Mouse (Mus musculus) induced T-regulatory cell, adult 2 months (primary cell): Measurements from ENCODE around the gene Soat2.
"Not testable (repeated sequence)": the region's sequence is repeated elsewhere in the genome, so short reads cannot be mapped to it uniquely, and the experiment has no call there.

Source experiments
- DNase-seq: peaks from one replicate; pipeline ENCODE4 v3.0.0-alpha.2; 2012; ENCODE audit warnings: low read depth

Gene Soat2

DNA sequence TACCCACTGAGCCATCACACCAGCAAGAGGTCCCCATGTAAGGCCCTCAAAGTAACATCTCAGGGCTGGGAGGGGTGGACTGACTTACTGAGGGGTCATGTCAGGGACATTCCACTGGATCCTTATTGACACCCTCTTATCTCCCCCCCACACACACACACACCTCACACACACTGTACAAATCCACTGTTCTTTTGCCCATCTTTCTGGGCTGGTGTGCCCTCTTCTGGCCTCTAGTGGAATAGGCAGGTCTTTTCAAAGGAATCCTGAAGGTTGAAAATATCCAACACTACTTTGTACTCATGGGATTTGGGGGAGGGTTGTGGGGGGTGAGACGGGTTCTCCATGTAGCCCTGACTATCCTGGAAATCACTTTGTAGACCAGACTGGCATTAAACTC is 3.4 kb upstream of the Soat2 start:
- peak; percentile 75 for DNase-seq

DNA sequence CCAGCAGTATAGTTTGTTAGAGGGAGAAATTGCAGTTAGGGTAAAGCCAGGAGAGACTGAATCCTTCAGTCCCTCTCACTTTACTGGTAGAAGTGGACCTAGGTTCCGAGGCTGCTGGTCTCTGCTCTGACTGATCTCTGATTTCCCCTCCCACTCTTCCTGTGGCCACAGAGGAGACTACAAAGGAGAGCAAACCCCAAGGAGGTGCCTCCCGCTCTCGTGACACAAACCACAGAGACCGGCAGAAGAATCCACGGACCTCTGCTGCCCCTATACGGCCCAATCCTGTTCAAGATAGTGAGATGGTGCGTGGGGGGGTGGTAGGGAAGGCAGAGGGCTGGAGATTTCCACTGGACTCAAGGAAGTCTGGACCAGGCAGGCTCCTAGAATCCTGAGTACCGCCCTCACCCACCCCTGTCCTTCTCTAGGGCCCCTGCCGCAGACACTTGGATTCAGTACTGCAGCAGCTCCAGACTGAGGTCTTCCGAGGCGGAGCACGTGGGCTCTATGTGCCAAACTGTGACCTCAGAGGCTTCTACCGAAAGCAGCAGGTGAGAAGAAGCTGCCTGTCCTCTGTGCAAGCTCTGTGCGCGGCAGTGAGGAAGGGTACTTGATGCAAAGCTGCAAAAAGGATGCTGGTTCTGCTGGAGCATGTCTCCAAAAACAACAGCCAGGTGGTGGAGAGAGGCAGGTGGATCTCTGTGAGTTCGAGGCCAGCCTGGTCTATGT is 2.5 kb upstream of the Soat2 start:
- peak; percentile 69 for DNase-seq

- no peak for DNase-seq
Measured at GRCm38 (mm10) chr15:102149561-102149960, 765 bp upstream of the Soat2 start.

DNA sequence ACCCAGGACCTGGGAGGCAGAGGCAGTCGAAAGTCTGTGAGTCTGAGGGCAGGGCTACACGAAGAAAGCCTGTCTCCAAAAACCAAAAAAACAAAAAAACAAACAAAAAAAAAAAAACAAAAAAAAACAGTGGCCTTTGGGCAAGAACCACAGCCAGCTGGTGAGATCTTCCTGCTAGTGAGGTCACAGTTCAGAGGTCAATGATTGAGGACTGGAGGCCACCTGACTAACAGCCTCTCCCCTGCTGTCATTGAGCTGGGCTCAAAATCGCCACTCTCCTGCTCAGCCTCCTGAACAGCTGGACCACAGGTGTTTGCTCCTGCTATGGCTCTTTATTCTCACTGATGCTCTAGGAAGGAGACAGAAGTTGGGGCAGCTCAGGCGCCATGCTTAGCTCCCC is 2.3 kb downstream of the Soat2 start:
- DNase-seq, result no peak

DNA sequence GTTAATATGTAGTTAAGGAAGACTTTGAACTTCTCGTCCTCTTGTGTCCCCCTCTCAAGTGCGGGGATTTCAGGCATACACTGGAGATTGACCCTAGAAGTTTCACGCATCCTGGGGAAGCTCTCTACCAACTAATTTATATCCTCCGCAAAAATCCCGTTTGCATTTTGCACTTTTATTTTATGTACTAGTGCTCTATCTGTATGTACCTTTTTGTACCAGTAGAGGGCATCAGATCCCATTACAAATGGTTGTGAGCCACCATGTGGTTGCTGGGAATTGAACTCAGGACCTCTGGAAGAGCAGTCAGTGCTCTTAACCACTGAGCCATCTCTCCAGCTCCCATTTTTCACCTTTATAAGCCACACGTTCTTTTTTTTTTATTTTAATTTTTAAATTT is 4.7 kb downstream of the Soat2 start:
- not testable (repeated sequence) for DNase-seq

DNA sequence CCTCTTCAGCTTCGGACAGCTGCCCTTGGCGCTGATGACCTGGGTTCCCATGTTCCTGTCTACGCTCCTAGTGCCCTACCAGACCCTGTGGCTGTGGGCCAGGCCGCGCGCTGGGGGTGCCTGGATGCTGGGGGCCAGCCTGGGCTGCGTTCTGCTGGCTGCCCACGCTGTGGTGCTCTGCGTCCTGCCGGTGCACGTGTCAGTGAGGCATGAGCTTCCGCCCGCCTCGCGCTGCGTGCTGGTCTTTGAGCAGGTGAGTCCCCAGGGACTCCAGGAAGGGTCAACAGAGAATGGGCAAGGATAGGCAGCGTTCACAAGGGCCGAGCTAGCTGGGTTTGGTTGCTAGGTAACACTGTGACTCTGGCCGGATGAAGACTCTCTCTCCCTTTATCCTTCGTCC is 6.5 kb downstream of the Soat2 start:
- no peak for DNase-seq

DNA sequence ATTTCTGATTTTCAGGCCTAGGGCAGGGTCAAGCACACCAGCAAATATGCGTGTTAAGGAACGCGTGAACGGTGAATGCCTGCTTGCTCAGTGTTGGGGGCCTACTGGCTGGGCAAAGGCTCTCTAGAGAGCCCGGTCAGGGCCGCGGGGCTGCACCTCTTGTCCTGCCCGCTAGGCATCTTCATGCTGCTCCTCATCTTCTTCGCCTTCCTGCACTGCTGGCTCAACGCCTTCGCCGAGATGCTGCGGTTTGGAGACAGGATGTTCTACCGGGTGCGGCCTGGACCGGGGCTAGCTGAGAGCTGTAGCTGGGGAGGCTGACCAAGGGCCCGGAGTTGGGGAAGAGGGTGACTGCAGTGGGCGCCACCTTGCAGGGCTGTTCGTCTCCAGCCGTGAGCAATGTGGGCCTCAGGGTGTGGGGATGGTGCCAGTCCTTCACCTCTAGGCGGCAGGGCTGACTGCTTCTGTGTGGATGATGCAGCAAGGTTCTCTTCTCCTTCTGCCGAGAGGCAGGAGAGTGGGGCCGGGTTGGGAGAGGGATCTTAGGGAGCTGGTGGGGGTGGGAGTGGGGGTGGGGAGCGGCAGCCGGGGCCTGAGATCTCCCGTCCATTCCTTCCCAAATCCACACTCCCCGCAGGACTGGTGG is 10.2 kb downstream of the Soat2 start:
- peak; percentile 43 for DNase-seq

DNA sequence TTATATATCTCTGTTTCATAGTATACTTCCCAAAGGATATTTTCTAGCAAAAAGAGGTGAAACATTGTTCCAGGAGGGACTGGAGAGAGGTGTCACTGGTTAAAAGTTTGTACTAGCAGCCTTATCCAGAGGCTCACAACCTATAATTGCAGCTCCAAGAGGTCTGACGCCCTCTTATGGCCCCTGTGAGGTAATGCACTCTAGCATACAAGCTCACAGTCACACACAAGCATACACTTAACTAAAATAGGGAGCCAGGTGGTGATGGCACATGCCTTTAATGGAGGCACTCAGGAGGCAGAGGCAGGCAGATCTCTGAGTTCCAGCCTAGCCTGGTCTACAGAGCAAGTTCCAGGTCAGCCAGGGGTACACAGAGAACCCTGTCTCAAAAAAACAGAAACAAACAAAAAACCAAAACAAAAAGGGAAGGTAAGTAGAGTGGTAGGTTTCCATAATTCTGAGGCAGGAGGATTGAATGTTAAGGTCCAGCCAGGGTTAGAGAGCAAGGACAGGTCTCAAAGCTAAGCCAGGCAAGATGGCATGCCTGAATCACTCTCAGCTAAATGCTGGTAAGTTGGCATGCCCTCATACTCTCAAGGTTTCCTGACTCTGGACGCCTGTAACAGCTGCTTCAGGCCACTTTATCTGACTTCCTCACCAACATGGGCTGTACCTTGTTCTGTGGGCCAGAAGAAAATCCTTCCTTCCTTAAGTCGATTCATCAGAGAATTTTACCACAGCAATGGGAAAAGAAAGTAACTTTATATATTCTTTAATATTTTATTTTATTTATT is 13.8 kb downstream of the Soat2 start:
- DNase-seq, result peak; percentile 38

- DNase-seq, result peak; percentile 42
Measured at GRCm38 (mm10) chr15:102165468-102166100, 15.3 kb downstream of the Soat2 start.

- no peak for DNase-seq
Measured at GRCm38 (mm10) chr15:102167620-102168021, 17.3 kb downstream of the Soat2 start.

DNA sequence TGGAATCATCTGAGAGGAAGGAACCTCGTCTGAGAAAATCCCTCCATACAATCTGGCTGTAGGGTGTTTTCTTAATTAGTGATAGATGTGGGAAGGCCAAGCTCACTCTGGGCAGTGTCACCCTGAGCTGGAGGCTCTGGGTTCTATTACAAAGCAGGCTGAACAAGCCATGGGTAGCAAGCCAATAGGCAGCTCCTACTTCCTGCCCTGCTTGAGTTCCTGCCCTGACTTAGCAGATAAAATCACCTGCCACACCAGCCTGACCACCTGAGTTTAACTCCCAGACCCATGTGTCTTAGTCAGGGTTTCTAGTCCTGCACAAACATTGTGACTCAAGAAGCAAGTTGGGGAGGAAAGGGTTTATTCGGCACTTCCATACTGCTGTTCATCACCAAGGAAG is 18.7 kb downstream of the Soat2 start:
- DNase-seq, result no peak

GRCm38 (mm10) chr15:102173581-102173980 is 23.3 kb downstream of the Soat2 start:
- no peak for DNase-seq

DNA sequence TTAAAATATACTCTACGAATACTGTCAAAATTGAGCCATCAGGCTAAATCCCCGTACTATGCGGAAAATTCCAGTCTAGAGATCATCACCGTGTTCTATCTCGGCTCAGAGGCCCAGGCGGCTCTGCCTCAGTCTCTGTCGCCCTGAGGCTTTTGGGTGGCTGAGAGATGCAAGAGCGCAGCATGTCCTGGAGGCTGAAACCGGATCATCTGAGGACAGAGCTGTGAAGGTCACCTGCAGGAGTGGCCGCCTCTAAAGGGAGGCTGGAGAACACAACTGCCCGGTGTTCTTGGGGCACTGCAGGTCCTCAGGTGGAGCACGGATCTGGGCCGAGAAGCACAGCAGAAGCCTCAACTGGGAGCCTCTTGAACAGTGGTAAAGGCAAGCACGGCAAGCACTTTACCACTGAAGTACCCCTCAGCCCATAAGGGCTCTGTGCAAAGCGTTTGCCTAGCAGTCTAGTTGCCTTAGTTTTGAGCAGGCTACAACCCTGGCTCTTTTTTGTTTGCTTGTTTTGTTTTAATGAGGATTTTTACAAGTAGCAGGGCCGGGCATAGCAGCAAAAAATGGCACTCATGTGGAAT is 25.5 kb downstream of the Soat2 start:
- no peak for DNase-seq

DNA sequence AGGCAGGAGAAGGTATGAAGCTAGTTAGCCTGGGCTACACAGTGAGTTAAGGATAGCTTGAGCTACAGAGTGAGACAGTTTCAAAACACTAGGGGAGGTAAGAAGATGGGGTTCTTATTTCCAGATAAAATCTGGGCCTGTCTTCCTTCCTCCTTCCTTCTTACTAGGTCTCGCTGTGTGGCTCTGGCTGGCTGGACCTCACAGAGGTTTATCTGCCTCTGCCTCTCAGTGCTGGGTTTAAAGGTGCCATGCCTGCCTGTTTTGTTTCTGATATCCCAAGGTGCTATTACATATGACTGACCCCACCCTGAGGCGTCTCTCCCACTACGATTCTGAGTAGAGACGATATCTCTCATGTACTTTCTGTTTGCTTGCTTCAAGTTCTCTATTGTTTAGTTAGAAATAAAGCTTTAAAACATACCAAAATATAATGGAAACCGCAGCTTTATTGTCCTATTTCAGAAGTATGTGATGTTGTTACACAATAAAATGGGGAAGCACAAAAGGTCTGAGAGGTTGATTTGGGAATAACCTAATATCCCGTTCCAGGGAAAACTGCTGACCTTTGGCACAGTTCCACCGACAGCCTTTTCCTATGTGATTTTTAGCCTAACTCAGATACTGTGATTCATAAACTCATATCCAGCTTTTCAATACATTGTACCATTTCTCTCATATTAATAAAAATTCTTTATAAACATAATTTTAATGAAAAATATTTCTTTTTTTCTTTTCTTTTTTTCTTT is 26.4 kb downstream of the Soat2 start:
- DNase-seq, result no peak

DNA sequence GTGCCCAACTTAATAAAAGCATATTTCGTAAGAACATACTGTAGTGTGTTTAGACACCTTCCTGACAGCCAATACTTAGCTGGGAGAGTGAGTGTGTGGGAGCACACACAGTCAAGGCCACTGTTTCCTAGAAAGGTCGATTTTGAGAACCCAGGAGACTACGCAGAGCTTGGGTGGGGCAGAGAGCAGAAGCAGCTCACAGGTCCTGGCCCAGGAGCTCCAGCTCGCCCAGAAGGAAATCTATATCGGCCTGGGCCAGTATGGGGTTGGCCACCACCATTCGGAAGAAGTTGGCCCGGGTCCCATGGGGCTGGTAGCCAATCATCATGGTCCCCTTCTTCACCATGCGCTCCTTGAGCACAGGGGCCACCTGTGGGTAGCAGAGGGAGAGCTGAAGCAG is 27.1 kb downstream of the Soat2 start:
- DNase-seq, result no peak

DNA sequence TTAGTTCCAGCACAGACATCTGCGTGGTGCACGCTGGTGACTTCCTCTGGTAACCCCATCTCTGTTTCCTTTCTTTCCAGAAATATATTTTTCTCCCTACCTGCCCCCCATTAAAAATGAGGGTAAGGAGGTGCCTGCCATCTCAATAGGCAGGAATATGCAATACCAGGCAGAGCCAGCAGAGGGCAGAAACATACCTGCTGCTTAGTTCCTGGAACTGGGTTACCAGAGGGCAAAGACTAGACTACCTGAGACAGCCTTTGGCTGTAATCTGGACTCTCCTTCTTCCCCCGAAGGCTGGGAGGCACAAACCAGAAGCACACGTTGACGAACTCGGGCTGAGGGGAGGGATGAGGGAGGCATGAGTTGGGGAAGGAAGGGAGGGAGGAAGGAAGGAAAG is 28.0 kb downstream of the Soat2 start:
- DNase-seq, result peak; percentile 91

DNA sequence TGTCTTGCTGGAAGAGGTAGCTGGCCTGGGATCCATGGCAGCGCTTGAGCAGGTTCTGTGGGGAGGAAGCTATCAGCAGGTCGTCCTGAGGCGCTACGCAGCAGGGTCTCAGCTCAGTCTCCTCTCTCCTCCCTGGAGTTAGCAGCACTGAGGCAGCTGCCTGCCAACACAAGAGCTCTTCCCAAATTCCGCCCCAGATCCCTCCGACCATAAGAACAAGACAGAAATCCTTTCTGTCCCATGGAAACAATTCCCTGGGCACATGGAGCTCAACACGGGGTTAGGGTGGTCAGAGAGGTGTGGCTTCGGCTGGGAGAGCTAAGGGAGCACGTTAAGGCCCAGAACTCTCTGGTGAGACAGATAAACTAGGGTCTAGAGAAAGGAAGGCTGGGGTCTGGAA is 28.8 kb downstream of the Soat2 start:
- no peak for DNase-seq

GRCm38 (mm10) chr15:102179924-102180323 is 29.6 kb downstream of the Soat2 start:
- no peak for DNase-seq

GRCm38 (mm10) chr15:102183076-102183475 is 32.8 kb downstream of the Soat2 start:
- no peak for DNase-seq

DNA sequence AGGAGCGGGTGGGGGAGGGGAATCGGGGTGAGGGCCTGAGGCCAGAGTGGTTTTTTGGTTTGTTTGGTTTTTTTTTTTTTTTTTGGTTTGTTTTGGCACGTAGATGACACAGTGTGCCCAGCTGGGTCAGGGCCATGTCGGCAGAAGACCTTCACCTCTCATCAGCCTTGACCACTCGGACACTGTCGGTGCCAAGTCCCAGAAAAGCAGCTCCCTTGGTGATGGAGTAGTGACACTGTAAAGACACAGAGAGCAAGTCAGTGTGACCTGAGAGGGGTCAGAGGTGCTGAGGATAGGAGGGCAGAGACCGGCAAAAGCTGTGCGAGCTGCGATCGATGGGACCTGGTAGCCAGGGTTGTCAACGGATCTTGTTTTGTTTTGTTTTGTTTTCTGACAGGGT is 35.9 kb downstream of the Soat2 start:
- no peak for DNase-seq

DNA sequence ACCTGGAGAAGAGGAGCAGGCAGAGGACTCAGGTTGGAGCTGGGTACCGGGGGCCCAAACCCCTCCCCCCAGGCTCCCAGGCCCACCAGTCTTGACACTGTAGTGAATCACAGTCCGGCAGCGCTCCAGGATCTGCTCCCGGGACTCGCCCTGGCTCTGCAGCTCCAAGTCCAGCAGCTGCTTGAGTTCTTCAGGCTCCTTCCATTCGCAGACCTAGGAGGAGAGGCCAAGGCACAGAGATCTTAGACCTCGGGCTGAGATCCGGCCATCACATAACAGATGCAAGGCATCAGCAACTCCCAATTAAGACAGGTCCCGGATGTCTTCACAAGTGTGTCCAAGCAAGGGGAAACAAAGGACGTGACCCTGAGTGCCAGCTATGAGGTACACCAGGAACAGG is 37.8 kb downstream of the Soat2 start:
- DNase-seq, result no peak

GRCm38 (mm10) chr15:102188883-102189282 is 38.6 kb downstream of the Soat2 start:
- no peak for DNase-seq
